Mouse (Mus musculus): Measurements from ENCODE around the gene Khk.
A peak's percentile ranks its signal among the peaks of the same experiment; 100 is the strongest.

The Khk gene

DNA sequence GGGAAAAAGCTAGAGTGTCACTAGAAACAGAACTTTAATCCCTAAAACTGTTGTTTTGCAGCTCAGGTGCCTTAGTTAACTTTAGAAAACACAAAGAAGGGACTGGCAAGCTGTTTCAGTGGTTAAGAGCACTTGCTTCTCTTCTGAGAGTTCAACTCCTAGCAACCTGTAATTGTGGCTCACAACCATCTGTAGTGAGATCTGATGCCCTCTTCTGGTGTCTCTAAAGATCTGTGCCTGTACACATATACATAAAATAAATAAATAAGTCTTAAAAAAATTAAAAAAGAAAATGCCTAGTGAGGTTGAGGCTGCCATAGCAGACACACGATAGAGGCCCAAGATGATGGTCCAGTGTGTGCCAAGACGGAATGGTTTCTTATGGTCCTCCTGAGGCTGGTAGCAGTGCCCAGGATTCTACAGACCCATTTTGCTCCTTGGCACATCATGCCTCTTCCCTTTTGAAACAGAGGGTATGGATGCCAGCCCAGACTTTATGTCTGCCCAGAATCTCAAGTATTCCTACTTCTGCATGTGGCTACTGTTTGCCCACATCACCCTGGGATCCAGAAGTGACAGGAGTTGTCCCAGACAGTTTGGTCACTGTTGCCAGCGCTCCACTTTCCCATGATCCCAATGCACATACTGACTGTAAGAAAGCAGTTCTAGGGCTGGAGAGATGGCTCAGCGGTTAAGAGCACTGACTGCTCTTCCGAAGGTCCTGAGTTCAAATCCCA, 13.7 kb downstream of the Khk start:
- DNase-seq (ENCODE audit: low spot score in 2 of 2): no peak

DNA sequence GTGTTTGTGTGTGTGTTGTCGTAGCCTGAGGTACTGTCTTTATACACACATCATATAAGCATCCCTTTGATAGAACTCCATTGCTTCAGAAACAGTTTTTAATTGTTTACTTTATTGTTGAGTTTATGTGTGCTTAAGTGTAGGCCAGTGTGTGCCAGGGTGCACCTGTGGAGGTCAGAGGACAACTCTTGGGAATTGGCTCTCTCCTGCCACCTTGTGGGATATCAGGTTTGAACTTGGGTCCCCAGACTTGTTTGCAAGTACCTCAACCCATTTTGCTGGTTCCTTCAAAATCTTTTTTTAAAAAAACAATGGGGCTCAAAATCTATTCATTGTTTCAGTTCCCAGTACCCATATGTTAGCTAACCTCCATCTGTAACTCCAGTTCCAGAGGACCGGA, 21.8 kb downstream of the Khk start:
- DNase-seq (ENCODE audit: low spot score in 2 of 2): no peak

DNA sequence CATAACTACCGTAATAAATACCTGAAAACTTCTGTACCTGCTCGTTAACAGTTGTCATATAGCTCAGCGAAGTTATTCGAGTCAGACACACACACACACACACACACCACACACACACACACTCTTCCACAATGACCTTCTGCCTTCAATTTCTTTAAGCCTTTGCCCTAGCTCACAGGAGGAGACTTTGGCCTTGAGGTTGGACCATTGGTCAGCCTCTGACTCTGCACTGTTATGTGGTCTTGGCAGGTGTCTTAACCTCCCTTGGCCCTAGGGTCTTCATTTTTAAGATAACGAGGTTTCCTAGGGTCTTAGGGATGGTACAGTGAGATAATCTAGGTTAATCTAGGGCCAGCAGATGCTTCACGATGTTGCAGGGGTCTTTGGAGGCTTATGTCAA, 23.1 kb downstream of the Khk start:
- no peak for DNase-seq (ENCODE audit: low spot score in 2 of 2)

DNA sequence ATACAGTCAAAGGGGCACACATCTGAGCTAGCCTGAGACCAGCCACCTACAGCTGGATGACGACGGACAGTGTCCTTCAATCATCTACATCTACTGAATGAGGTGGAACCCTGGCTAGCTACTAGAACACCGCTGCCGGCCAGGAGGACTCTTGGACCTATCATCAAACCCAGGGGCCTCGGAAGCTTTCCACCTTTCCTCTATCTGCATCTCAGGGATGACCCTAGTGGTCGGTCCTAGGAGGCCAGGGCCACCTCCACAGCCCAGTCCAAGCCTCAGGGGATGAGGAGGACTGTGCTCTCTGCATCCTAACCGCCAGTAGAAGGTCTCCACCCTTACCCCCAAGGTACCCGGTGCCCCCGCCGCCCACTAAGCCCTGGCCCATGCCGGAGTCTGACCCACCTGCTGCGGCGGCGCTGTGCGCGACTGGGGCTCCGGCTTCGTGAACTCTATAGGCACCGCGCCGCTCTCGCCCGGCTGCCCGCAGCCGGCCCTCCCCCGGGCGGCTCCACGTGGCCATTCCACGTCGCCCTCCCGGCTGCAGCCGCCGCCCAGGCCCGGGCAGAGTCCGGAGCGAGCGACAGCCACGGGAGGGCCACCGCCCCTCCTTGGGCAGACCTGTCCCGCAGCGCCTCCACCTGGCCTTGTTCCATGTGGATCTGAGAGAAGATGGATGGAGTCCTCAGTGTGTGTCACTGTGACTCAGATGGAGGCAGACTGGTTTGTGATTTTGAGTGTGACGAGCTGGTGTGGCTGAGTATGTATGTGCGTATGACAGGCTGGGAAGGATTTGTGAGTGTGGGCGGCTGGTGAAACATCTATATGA, 23.9 kb downstream of the Khk start, which contains the start of gene Cgref1:
Gene Cgref1, minus strand, starts transcription at position 636 of the 826 bp plus-strand sequence.
- DNase-seq (ENCODE audit: low spot score in 2 of 2): peak; percentile 37 to 71

DNA sequence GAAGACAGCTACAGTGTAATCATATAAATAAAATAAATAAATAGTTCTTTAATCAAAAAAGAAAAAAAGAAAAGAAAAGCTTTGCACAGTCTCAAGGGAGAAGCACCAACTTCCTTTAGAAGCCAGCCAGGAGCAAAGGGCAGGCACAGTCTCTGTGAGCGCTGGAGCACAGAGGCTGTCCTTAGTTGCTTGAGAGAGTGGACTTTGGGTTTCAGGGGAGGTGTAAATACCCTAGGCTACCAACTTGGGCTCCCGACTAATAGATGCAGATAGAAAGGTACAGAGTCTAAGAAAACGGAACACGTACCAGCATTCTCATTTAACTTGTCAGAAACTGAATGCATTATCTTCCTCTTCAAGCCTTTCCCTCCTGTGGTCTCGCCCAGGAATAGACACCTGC, 27.4 kb downstream of the Khk start:
- DNase-seq (ENCODE audit: low spot score in 2 of 2): no peak

DNA sequence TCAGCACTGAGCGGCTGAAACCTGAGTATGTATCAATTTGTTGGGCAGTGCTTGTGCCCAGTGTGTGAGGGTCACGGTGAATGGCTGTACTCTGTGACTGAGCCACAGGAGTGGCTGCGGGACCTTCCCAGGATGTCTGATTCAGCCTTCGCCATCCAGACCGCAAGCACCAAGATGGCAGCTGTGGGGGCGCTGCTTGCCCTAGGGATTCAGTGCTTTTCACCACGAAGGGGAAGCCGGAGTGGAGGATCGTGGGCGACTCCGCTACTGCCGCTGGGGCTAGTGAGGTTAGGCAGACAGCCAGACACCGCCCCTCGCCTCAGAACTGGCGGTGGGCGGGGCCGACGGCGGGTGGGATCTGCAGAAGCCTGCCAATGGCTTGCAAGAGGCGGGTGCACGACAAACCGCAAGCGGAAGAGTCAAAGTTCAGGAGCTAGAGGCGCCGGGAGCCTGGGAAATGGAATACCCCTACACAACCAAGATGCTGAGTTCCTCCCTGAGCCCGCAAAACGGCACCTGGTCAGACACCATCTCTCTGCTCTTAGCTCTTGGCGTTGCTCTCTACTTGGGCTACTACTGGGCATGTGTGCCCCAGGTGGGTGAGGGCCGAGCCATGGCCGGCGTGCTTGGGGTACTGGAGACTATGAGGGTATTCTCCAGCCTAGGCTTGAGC, 28.6 kb downstream of the Khk start:
- DNase-seq (ENCODE audit: low spot score in 2 of 2): peak; percentile 89 to 92

DNA sequence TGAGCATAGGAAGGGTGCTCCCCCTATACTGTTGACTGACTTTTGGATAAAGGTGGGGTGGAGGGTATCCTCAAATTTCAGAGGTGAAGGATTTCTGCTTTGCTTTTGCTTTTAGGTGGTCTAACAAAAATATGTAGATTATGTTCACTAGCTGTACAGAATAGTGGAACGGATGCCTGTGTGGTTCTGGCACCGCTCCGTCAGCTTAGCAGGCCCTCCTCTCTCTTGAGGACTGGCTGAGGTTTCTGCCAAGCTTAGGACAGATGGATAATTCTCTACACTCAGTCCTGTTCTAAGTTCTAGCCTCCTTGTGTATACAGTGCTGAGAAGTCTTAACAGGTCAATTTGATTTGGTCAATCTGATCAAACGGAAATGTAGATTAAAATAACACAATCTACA, 29.2 kb downstream of the Khk start:
- no peak for DNase-seq (ENCODE audit: low spot score in 2 of 2)

DNA sequence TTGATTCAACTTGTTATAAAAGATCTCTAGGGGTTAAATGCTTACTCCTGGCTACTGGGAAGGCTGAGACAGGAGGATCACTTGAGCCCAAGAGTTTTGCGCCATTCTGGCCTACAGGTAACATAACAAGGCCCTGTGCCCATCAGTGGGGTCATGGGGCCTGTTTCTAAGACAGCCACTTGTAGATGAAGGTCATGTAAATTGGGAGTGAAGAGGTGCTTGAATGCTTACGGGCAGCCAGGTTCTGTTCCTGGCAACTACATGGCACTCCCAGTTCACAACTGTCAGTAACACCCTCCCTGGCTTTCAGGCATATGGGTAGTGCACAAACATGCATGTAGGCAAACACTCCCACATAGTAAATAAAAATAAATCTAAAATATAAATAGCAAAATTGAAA, 29.7 kb downstream of the Khk start:
- DNase-seq (ENCODE audit: low spot score in 2 of 2): no peak

DNA sequence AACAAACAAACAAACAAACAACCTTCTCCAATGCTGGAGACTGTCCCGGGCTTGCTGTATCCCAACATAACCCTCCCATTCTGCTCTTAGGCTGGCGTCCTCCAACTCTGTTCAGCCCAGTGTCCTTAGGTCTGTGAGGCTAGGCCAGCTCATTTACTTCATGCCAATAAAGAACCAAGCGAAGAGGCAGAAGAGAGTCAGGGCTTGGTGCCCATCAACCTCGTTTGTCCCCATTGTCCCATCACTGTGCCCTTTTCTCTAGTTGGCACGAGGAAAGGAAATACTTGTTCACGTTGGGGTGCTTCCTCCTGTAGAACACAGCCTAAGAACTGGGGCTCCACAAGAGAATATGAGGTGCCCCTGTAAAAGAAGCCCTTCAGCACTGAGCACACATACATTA, 30.5 kb downstream of the Khk start:
- no peak for DNase-seq (ENCODE audit: low spot score in 2 of 2)

DNA sequence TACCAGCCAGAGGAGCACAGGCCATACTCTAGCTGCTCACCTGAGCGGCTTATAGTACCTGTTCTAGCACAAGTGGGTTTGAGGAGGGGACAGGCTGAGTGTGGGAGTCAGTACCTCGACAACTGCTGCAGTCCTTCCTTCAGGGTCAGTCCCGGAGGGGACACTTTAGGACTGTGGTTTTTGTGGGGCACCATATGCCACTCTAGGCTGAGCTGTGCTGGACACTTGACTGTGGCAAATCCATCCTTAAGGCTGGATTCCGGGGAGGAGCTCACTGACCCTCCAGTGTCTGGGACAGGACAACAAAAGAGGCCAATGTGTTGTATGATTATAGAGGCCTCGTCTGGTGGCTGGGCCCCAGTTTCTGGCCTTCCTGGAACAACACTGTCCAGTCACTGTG, 31.3 kb downstream of the Khk start:
- no peak for DNase-seq (ENCODE audit: low spot score in 2 of 2)

DNA sequence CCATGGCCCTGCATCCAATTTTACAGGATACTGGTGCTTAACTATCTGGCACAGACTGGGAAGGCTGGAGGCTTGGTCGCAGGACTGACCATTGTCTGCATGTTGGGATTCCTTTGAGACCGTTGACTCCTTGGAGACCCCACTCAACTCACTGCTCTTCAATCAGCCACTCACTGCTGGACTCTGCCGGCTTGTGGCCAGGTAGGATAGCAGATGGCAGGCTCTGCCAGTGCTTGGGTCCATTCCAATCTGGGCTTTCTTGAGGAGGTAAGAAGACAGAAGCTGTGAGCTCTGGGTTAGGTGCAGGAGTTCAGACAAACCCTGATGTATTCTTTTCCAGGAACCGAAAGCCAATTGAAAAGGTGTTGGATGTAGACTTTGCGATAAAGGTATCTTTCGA, 32.8 kb downstream of the Khk start:
- no peak for DNase-seq (ENCODE audit: low spot score in 2 of 2)

DNA sequence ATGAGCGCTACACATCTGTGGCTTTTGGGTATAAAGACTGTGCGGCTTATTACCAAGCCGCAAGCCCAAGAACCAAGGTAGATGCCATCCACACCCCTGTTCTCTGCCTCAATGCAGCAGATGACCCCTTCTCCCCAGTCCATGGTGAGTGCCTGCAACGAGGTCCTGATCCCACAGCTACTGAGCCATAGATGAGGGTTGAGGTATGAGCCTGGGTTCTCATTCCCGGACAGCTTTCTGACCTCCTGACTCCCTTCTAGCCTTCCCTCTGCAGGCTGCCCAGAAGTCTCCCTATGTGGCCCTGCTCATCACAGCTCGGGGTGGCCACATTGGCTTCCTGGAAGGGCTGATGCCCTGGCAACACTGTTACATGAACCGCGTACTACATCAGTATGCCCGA, 33.3 kb downstream of the Khk start:
- DNase-seq (ENCODE audit: low spot score in 2 of 2): no peak

DNA sequence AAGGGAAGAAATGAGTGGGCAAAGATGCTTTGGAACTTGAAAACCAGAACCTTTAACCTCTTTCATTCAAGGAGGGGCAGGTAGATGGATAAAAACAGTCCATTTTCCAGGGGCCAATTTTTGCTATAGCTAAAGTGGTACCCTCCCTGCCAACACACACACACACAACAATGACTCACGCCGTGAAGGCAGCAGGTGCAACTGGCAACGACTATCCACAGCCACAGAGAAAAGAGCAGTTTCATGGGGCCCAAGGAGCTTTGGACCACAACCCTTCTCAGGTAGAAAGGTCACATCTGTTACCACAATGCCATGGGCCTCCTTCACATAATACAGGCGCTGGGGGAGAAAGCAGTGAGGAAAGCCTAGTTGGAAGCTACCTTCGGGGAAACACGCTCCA, 34.5 kb downstream of the Khk start:
- DNase-seq (ENCODE audit: low spot score in 2 of 2): no peak

DNA sequence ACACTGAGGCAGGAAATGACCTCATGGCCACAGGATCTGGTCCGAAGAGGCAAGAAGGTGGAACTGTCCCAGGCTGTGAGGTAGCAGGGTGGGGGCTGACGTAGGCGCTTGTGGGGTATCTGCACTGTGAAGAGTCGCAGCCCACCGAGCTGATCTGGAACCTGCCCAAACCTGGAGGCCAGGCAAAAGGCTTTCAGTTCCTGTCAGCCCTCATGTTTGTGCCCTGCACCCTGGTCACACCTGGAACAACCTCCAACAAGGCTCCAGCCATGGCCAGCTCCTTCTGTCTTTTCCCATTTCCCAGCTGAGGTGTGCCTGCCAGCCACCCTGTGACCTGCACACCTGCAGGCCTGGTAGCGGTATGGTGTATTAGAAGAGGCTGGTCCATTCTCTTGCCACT, 36.7 kb downstream of the Khk start:
- no peak for DNase-seq (ENCODE audit: low spot score in 2 of 2)

DNA sequence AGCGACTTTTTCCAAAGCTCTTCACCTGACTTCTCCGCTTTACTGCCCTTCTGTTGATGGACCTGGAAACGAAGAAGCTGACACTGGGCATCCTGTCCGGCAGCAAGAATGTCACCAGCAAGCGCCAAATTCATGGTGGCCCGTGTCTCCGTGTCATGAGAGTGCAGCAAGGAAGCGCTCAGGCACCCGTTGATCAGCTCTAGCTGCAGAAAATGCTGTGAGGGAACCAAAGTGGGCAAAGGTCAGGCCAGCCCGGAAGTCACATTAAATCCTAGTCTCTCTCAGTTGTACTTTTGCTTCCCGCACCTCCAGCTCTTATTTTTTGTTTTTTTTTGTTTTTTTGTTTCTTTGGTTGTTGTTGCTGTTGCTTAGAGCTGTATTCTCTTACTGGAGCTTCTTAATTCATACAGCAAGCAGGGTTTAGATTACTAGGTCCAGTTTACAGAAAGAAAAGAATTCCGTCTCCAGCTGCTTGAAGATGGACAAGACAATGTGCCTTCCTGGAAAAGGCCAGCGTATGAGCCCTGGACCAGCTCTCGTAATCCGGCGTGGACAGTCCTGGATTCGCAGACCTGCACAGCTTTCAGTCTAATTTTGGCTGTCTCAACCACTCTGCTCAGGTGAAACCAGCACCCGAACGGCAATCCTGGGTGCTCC, 38.1 kb downstream of the Khk start:
- DNase-seq (ENCODE audit: low spot score in 2 of 2): no peak

DNA sequence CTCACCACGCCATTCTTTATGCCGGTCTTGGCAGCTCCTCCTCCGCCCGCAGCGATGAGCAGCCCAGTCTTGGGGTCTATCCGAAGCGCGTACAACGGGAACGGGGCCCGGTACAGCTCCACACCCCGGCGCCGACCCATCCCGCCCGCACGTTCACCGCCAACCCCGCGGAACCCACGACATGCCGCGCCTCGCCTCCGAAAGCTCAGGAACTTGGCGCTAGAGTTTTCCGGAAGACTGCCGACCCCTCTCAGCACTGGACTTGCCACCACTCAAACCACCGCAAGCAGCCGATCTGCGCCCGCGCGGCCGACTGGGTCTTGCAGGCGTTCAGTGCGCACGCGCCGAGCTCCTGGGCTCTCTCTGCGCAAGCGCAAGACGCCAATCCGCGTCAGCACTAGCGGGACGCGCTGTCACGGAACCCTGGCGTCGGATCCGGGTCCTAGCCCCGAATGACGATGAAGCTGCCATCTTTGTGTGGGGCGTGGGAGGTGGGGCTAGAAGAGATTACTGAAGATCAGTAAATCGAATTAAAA, 38.8 kb downstream of the Khk start, which contains the start of gene Preb:
Gene Preb, minus strand, starts transcription at position 396 of the 536 bp plus-strand sequence.
- peak; percentile 97 to 99 for DNase-seq (ENCODE audit: low spot score in 2 of 2)

DNA sequence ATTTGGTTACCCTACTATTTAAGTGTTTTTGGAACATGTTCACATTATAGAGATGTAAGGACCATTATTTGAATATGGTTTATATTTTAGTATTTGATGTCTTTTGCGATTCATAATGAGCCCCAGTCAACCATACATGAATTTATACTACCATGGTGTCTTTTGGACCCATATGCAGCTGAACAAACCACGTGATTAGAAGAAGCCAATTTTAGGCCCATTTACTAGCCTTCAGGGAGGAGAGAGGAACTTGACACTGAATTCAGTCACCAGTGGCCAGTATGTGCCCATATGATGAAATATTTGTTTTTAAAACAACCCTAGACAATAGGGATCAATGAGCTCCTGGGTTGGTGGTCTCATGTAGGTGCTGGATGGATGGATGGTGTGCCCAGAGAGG, 39.6 kb downstream of the Khk start:
- DNase-seq (ENCODE audit: low spot score in 2 of 2): no peak

DNA sequence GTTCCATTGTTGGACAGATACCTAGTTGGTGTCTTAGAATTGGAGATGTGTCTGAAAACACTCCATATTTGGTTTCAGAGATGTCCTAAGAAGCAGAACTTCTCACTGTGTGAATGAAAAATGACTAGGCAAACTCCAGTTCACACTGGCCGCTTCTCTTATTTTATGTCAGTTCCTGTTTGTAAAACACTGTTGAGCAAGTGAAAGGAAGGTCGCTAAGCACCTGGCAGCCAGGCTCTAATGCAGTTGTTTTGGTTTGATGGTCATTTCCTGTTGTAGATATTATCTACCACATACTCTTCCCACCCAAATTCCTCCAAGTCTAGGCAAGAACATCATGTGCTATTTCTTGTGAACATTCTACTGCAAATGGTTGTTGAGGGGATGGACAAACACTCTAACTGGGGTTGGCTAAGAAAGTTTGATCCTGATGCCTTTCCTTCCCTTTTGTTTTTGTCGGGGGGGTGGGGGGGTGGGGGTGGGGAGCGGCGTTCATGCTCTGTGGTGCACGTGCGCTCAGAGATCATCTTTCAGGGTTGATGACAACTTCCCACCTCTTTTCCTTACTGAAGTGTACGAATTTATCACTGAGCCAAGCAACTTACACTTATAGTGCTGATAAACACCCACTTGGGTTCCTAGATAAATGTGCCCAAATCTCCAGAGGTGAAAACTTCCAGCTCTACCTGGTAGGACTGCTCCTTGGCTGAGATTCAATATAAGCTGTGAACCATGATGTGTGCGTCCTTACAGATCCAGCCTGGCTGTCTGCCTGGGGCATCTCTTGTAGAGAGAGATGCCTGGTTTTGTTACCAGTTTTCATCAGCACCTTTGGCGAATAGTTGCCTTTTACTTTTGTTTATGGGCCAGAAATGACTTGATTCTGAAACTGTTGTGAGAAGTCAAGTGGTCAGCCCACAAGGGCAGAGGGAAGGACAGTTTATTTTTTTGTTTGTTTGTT, 40.6 kb downstream of the Khk start:
- no peak for DNase-seq (ENCODE audit: low spot score in 2 of 2)

DNA sequence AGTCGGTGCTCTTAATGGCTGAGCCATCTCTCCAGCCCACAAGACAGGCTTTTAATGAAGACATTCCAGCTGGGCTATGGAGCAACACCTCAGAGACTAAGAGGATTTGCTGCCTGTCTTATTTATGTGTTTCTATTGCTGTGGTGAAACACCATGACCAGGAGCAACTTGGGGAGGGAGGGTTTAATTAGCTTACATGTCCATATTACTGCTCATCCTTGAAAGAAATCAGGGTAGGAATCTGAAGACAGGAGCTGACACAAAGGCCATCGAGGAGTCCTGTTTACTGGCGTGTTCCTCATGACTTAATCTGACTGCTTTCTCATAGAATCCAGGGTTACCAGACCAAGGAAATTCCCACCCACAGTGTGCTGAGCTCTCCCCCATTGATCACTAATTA, 42.7 kb downstream of the Khk start:
- DNase-seq (ENCODE audit: low spot score in 2 of 2): no peak

DNA sequence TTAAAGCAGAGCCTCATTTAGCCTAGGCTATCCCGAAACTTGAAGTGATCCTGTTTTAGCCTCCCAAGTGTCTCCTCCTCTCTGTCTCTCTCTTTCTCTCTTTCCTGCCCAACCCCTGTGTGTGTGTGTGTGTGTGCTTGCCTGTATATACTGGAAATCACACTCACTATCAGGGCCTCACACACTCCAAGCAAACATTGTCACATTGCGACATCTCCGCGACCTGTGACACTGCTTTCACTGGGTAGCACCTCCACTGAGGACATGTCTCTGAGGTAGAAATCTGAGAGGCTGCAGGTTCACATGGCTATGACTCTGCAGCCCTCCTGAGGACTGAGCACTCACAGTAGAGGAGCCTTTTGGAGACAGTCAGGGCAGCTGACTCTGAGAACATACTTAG, 45.0 kb downstream of the Khk start:
- no peak for DNase-seq (ENCODE audit: low spot score in 2 of 2)

DNA sequence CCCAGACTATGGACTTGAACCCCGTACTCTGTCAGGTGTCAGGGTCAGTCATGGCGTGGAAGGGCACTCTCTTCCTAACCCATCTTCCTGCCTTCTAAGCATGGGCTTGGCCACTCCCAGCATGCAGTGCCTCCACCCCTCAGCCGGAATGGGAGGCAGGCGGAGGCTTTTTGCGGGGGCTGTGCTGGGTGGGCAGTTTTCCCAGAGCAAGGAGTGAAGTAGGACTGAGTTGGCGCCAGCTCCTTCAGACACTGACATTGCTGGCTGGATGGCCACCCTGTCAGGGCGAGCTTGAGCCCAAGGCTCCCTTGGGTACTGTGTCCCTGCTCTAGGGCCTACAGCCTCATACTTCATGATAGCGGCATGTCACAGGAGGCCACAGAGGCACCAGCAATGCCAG, 47.2 kb downstream of the Khk start, which contains the start of gene Tcf23:
Gene Tcf23, plus strand, starts transcription at position 247 of the 400 bp plus-strand sequence.
- no peak for DNase-seq (ENCODE audit: low spot score in 2 of 2)

Data from spleen, postnatal 4 days (tissue).